Comparison of ENCODE assay signal across 22 mouse cellular contexts in genomic region chr13:102886788-102887187, GRCm38 (mm10).
DNase-seq lines count a peak whose midpoint lies in the region; ATAC-seq and TF ChIP-seq lines count a peak whose summit lies in the region.
"Had no signal": no experiment of that assay in that cellular context is flagged by ENCODE, and none has a peak within 500 bp of the region (broad histone marks: within the 10 kb centered on the region; RNA-seq: fewer than 3 reads in every experiment).

No protein-coding gene starts in this region.

- intact Hi-C loops in gastrocnemius, adult 2 months (cut with DNase I), result no loop called here
- intact Hi-C loops in gastrocnemius, postnatal 14 days (cut with DNase I; ENCODE audit: low total_unique reads), result no loop called here

- ATAC-seq in forebrain, embryonic 13.5 days, result peak; percentile 42; the same call in 1 of the 2 replicates
- ATAC-seq: intestine, embryonic 15.5 days; Patski had no signal

- 85% methylated on average over 8 of the region's 8 CpGs for WGBS in forebrain, embryonic 13.5 days
- 94% methylated on average over 8 of the region's 8 CpGs for WGBS in forebrain, embryonic 10.5 days

- TF ChIP-seq RAD21 in MEL (IDR thresholded peaks at IDR 0.05; ENCODE audit: low read depth, low read length), result no peak

- TF ChIP-seq EP300 in MEL (IDR thresholded peaks at IDR 0.05; ENCODE audit: low read depth in 1 of 2, low read length in 2 of 2), result 0 out of 4 replicates have a peak, but pooled peaks of 1 of the 2 experiments have one; percentile 22

- DNase-seq in forebrain, embryonic 10.5 days (ENCODE audit: extremely low spot score, low spot score), result no peak
- no peak for DNase-seq in gastrocnemius, adult 2 months
- no peak for DNase-seq in gastrocnemius, postnatal 14 days
- no peak for DNase-seq in MEL (ENCODE audit: low read depth, low spot score)
- no peak for DNase-seq in cerebellum, adult 9-11 months
- DNase-seq: adrenal gland, postnatal 10 days; adrenal gland, postnatal 36 days; cerebellum, adult 18-20 months; cerebellum, adult 9-10 months; cerebellum, postnatal 25 days; gastrocnemius, postnatal 25 days; heart, adult 2 months; kidney, adult 11 months; kidney, adult 8-10 months had no signal

- H3K4me1 ChIP-seq in forebrain, embryonic 13.5 days, result no peaks in the 10 kb centered on the region
- H3K4me1 ChIP-seq in forebrain, embryonic 10.5 days, result peaks cover 11% of the 10 kb centered on the region
- H3K4me1 ChIP-seq in MEL (ENCODE audit: control insufficient read depth in 1 of 2, insufficient read depth in 2 of 2, low read length in 2 of 2), result peaks cover 12 to 19% of the 10 kb centered on the region in 2 experiments
- H3K4me1 ChIP-seq: hindbrain, embryonic 12.5 days had no signal

- no peaks in the 10 kb centered on the region for H3K36me3 ChIP-seq in forebrain, embryonic 13.5 days (ENCODE audit: poor library complexity, severe bottlenecking)
- no peaks in the 10 kb centered on the region for H3K36me3 ChIP-seq in forebrain, embryonic 10.5 days (replicated peaks)
- H3K36me3 ChIP-seq in MEL (ENCODE audit: control insufficient read depth in 1 of 2, insufficient read depth in 2 of 2, low read length in 2 of 2), result peaks cover 0 to 19% of the 10 kb centered on the region in 2 experiments; a peak in 2 of 4 replicates
- H3K36me3 ChIP-seq: embryonic facial prominence, embryonic 12.5 days; embryonic facial prominence, embryonic 15.5 days; hindbrain, embryonic 12.5 days; hindbrain, embryonic 15.5 days; intestine, embryonic 15.5 days had no signal

- peaks cover 7% of the 10 kb centered on the region; the same call in 1 of the 2 replicates for H3K79me2 ChIP-seq in MEL (ENCODE audit: control insufficient read depth, insufficient read depth, low read length, poor library complexity)

- H3K4me2 ChIP-seq in forebrain, embryonic 13.5 days, result no peak overlapping the region
- H3K4me2 ChIP-seq: embryonic facial prominence, embryonic 12.5 days; embryonic facial prominence, embryonic 15.5 days; hindbrain, embryonic 12.5 days; hindbrain, embryonic 15.5 days; intestine, embryonic 15.5 days had no signal

- no peak overlapping the region for H3K9ac ChIP-seq in forebrain, embryonic 13.5 days
- H3K9ac ChIP-seq in MEL (ENCODE audit: control insufficient read depth, low read depth, low read length, poor library complexity, severe bottlenecking), result no peak overlapping the region
- H3K9ac ChIP-seq: embryonic facial prominence, embryonic 12.5 days; embryonic facial prominence, embryonic 15.5 days; hindbrain, embryonic 12.5 days; hindbrain, embryonic 15.5 days; intestine, embryonic 15.5 days had no signal

- H3K4me3 ChIP-seq in forebrain, embryonic 13.5 days, result no peak overlapping the region
- H3K4me3 ChIP-seq in forebrain, embryonic 10.5 days, result no peak overlapping the region
- no peak overlapping the region for H3K4me3 ChIP-seq in gastrocnemius, adult 2 months
- no peak overlapping the region for H3K4me3 ChIP-seq in MEL (ENCODE audit: control insufficient read depth in 1 of 2, insufficient read depth in 1 of 2, low read depth in 2 of 2, low read length in 2 of 2)
- H3K4me3 ChIP-seq: embryonic facial prominence, embryonic 12.5 days; embryonic facial prominence, embryonic 15.5 days; heart, adult 2 months; heart, embryonic 10.5 days; hindbrain, embryonic 12.5 days; hindbrain, embryonic 15.5 days; intestine, embryonic 15.5 days had no signal

- H3K27ac ChIP-seq in forebrain, embryonic 13.5 days, result no peak overlapping the region
- no peak overlapping the region for H3K27ac ChIP-seq in forebrain, embryonic 10.5 days
- H3K27ac ChIP-seq in gastrocnemius, adult 2 months, result peak overlapping the region; percentile 25; the same call in 1 of the 2 replicates
- no peak overlapping the region for H3K27ac ChIP-seq in MEL (ENCODE audit: control insufficient read depth, low read depth, low read length)
- H3K27ac ChIP-seq: embryonic facial prominence, embryonic 12.5 days; embryonic facial prominence, embryonic 15.5 days; heart, adult 2 months; heart, embryonic 10.5 days; hindbrain, embryonic 12.5 days; hindbrain, embryonic 15.5 days; intestine, embryonic 15.5 days had no signal

- no peak for TF ChIP-seq POLR2A in MEL (IDR thresholded peaks at IDR 0.05; ENCODE audit: control insufficient read depth in 1 of 2, insufficient read depth in 1 of 2, low read depth in 1 of 2, low read length in 2 of 2, poor library complexity in 1 of 2)

- H3K27me3 ChIP-seq in forebrain, embryonic 13.5 days, result no peaks in the 10 kb centered on the region
- no peaks in the 10 kb centered on the region for H3K27me3 ChIP-seq in forebrain, embryonic 10.5 days (ENCODE audit: poor library complexity, severe bottlenecking)
- H3K27me3 ChIP-seq in MEL (ENCODE audit: control insufficient read depth in 1 of 2, insufficient read depth in 2 of 2, low read length in 2 of 2), result no peaks in the 10 kb centered on the region
- H3K27me3 ChIP-seq: embryonic facial prominence, embryonic 12.5 days; embryonic facial prominence, embryonic 15.5 days; hindbrain, embryonic 12.5 days; hindbrain, embryonic 15.5 days; intestine, embryonic 15.5 days; Patski had no signal

- no peak for TF ChIP-seq CTCF in gastrocnemius, adult 2 months (IDR thresholded peaks at IDR 0.05)
- TF ChIP-seq CTCF in MEL (IDR thresholded peaks at IDR 0.05 in 2 of 3, conservative IDR thresholded peaks at IDR 0.05 in 1 of 3; ENCODE audit: control insufficient read depth in 1 of 3, insufficient read depth in 1 of 3, low read depth in 2 of 3, low read length in 3 of 3, poor library complexity in 1 of 3, severe bottlenecking in 1 of 3), result no peak

- H3K9me3 ChIP-seq in forebrain, embryonic 13.5 days (replicated peaks), result no peaks in the 10 kb centered on the region
- no peaks in the 10 kb centered on the region for H3K9me3 ChIP-seq in forebrain, embryonic 10.5 days
- no peaks in the 10 kb centered on the region for H3K9me3 ChIP-seq in MEL (replicated peaks; ENCODE audit: insufficient read depth, low read length)
- H3K9me3 ChIP-seq: embryonic facial prominence, embryonic 12.5 days; embryonic facial prominence, embryonic 15.5 days; heart, embryonic 10.5 days; hindbrain, embryonic 12.5 days; hindbrain, embryonic 15.5 days; intestine, embryonic 15.5 days had no signal

TF ChIP-seq in MEL, 35 proteins besides CTCF, POLR2A, EP300 and RAD21:
- no peak for TF ChIP-seq GABPA (IDR thresholded peaks at IDR 0.05; ENCODE audit: low read depth, low read length)
- no peak for TF ChIP-seq HCFC1 (IDR thresholded peaks at IDR 0.05; ENCODE audit: low read depth, low read length)
- TF ChIP-seq GATA1 (IDR thresholded peaks at IDR 0.05; ENCODE audit: low read depth, low read length), result peak; percentile 52; the same call in 1 of the 2 replicates
- 0 out of 2 replicates have a peak, but pooled peaks have one; percentile 4 for TF ChIP-seq SIN3A (IDR thresholded peaks at IDR 0.05; ENCODE audit: low read length)
